Mouse (Mus musculus) midbrain, embryonic 15.5 days (tissue): ENCODE measurements around the gene Rnf2. TPM values are rescaled to one million over a fixed set of nuclear protein-coding genes. Genes with fewer than 3 reads are reported as not detected.

Experiments used
- ATAC-seq: fragments of 200-750 bp; cut with Nextera tagmentation; replicated peaks from 2 replicates; pipeline ENCODE4 v1.8.0; 2017; ENCODE audit warnings: moderate TSS enrichment
- H3K27ac ChIP-seq: fragments of 300-500 bp; sonication (generic); 2 replicates; pipeline ENCODE4 v1.5.1; 2015; ENCODE audit warnings: mild to moderate bottlenecking, inconsistent platforms
- H3K27me3 ChIP-seq: fragments of 300-500 bp; sonication (generic); replicated peaks from 2 replicates; pipeline ENCODE4 v1.6.1; 2015; ENCODE audit warnings: inconsistent platforms
- H3K36me3 ChIP-seq: fragments of 300-500 bp; sonication (generic); replicated peaks from 2 replicates; pipeline ENCODE4 v1.6.1; 2015; ENCODE audit warnings: inconsistent platforms
- H3K4me1 ChIP-seq: fragments of 300-500 bp; sonication (generic); 2 replicates; pipeline ENCODE4 v1.6.1; 2015; ENCODE audit warnings: inconsistent platforms
- H3K4me2 ChIP-seq: fragments of 300-500 bp; sonication (generic); 2 replicates; pipeline ENCODE4 v1.6.1; 2015; ENCODE audit warnings: inconsistent platforms, mild to moderate bottlenecking, moderate library complexity
- H3K4me3 ChIP-seq: fragments of 300-500 bp; sonication (generic); 2 replicates; pipeline ENCODE4 v1.5.1; 2015; ENCODE audit warnings: mild to moderate bottlenecking, inconsistent platforms
- H3K9ac ChIP-seq: fragments of 300-500 bp; sonication (generic); 2 replicates; pipeline ENCODE4 v1.6.1; 2015; ENCODE audit warnings: mild to moderate bottlenecking, inconsistent platforms
- H3K9me3 ChIP-seq: fragments of 300-500 bp; sonication (generic); 2 replicates; pipeline ENCODE4 v1.6.1; 2016; ENCODE audit warnings: inconsistent platforms
- WGBS: fragments of 180-500 bp; shearing (Covaris S2); methylation state at CpG from one replicate; pipeline ENCODE4 v1.1.7; 2015; ENCODE audit warnings: mixed read lengths; 5-methylcytosine and 5-hydroxymethylcytosine counted together
- polyA plus RNA-seq: library from polyadenylated mRNA; unstranded; fragments of >200 nt; fragmentation: Nextera tagmentation; extraction: Ambion mirVana; gene quantifications from 2 replicates; pipeline ENCODE4 v1.2.1, GENCODE M21; 2015

Rnf2 gene
- polyA plus RNA-seq = 113 and 115 TPM in 2 replicates

DNA sequence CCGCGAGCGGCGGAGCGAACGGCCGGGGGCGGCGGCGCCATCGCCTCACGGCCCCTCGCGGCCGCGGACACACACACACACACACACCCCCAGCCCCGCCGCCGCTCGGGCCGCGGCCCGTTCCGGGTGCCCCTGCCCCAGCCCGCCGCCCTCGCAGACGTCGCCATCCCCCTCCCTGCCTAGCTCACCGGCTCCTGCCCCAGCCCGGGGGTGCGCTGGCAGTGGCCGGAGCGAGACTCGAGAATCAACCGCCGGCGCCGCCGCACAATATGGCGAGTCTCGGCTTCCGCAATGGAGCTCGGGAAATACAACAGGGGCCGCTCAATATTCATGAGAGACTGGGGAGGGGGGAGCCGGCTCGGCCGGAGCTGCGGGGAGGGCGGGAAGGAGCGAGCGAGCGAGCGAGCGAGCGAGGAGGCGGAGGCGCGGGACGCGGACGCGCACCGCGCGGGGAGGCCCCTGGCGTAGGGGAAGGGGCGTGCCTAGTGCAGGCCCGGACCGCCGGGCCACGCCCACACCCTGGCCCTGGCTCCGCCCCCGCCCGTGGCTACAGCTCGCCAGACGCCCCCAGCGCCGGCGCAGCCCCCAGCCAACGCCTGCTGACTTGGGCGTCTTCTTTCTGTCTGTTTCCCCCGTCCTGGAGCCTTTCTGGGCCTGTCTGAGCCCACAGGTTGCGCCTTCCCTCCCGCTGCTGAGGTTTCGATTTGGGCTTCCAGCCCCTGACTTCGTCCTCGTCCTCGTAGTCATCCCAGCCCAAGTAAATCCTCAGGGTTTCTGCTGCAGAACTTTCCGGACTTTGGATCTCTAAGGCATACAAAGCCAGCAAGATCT lies at the start of gene Rnf2:
TSS of gene Rnf2 (minus strand) at position 425 of the 831 bp plus-strand sequence.
- Histone ChIP-seq H3K9me3 (no peaks in the 10 kb centered on the region), H3K4me2 (peak within 1 kb of the TSS; percentile 55), H3K27ac (peak within 1 kb of the TSS; percentile 87), H3K4me1 (peaks cover 20% of the 10 kb centered on the region), H3K27me3 (no peaks in the 10 kb centered on the region), H3K9ac (peak within 1 kb of the TSS; percentile 73), H3K4me3 (peak within 1 kb of the TSS; percentile 86), H3K36me3 (no peaks in the 10 kb centered on the region)
- ATAC-seq = peak; percentile 97
- under 1% methylated on average over 75 of the region's 90 CpGs for WGBS

- Histone ChIP-seq H3K4me1 (peaks cover 6% of the 10 kb centered on the region; the same call in 1 of the 2 replicates), H3K27ac (no peak overlapping the region), H3K36me3 (no peaks in the 10 kb centered on the region), H3K4me2 (no peak overlapping the region), H3K9me3 (no peaks in the 10 kb centered on the region), H3K4me3 (no peak overlapping the region), H3K9ac (no peak overlapping the region), H3K27me3 (no peaks in the 10 kb centered on the region)
- no peak for ATAC-seq
- 83% methylated on average over 7 of the region's 7 CpGs for WGBS
Observed at GRCm38 (mm10) chr1:151549794-151550193, 49.0 kb upstream of the Rnf2 start.

GRCm38 (mm10) chr1:151548896-151549610 lies 48.3 kb upstream of the Rnf2 start:
- no peak overlapping the region for H3K4me2 ChIP-seq
- H3K9me3 ChIP-seq = no peaks in the 10 kb centered on the region
- no peak overlapping the region for H3K9ac ChIP-seq
- no peak for ATAC-seq
- no peak overlapping the region for H3K27ac ChIP-seq
- 79% methylated on average over 8 of the region's 8 CpGs for WGBS
- H3K4me3 ChIP-seq = no peak overlapping the region
- H3K36me3 ChIP-seq = no peaks in the 10 kb centered on the region
- H3K4me1 ChIP-seq = peaks cover 6% of the 10 kb centered on the region; the same call in 1 of the 2 replicates
- H3K27me3 ChIP-seq = no peaks in the 10 kb centered on the region

DNA sequence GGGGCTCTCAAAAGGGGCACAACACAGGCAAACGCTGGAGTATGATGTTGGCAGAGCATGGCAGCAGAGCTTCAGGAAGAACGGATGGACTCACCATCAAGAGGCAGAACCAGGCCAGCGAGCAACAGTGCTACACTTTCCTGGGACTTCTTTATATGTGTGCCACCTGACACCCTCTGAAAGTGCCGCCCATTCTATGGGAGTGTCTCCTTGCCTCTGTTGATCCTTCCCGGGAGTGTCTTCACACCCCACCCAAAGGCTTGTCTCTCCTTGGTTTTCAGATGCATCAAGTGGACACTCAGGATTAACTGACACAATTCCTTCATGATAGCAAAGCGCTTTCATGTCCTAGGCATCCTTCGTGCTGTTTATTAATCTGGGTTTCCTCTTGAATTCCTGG lies 44.8 kb upstream of the Rnf2 start:
- no peak overlapping the region for H3K4me2 ChIP-seq
- no peak overlapping the region for H3K4me3 ChIP-seq
- H3K27ac ChIP-seq = no peak overlapping the region
- no peak overlapping the region for H3K9ac ChIP-seq
- H3K4me1 ChIP-seq = no peaks in the 10 kb centered on the region
- H3K27me3 ChIP-seq = no peaks in the 10 kb centered on the region
- H3K36me3 ChIP-seq = no peaks in the 10 kb centered on the region
- WGBS = 87% methylated on average over 7 of the region's 7 CpGs
- no peaks in the 10 kb centered on the region for H3K9me3 ChIP-seq
- ATAC-seq = no peak

DNA sequence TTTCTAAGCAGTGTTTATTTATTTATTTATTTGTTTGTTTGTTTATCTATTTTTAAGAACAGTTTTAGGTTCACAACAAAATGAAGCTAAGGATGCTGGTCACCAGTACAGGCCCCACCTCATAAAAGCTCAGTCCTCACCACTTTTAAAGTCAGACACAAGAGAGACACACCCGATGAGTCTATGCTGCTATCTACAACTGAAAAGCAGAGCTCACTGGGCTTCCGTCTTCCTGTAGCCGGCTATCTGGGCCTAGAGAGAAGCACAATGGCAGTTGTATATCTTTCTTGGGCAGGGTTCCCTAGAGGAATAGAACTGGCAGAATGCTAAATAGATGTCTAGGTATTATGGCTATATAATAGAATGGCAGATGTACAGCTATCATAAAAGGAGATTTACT lies 43.8 kb upstream of the Rnf2 start:
- ATAC-seq = no peak
- Histone ChIP-seq H3K9ac (no peak overlapping the region), H3K27me3 (no peaks in the 10 kb centered on the region), H3K4me2 (no peak overlapping the region), H3K4me1 (no peaks in the 10 kb centered on the region), H3K4me3 (no peak overlapping the region), H3K36me3 (no peaks in the 10 kb centered on the region), H3K27ac (no peak overlapping the region), H3K9me3 (no peaks in the 10 kb centered on the region)
- 88% methylated on average over 3 of the region's 3 CpGs for WGBS

DNA sequence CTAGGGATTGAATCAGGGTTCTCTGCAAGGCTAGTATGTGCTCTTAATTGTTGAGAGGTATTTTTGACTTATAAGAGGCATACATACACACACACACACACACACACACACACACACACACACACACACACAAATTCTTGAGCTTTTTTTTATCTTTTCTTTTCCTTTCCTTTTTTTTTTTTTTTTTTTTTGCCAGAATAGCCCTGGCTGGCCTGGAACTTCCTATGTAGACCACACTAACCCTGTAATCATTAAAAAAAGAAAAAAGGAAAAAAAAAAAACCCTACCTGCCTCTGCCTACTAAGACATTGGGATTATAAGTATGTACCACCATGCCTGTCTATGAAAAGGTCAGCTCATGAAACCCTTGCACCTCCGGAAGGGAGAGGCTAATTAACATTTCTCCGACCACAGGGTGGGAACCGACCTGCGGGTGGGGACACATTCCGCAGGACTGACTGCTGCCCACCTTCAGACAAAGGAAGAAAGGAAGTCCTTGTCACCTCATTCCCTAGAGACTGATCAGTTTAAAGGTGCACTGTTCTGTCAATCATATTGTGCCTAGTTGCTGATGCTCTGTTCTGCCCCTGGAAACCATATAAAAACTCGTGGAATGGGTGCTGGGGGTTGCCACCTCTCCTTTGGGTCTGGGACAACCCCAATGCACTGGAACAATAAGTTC lies 43.2 kb upstream of the Rnf2 start:
- H3K9ac ChIP-seq = no peak overlapping the region
- H3K4me1 ChIP-seq = no peaks in the 10 kb centered on the region
- 79% methylated on average over 6 of the region's 6 CpGs for WGBS
- H3K27me3 ChIP-seq = no peaks in the 10 kb centered on the region
- no peak overlapping the region for H3K4me2 ChIP-seq
- no peaks in the 10 kb centered on the region for H3K9me3 ChIP-seq
- H3K36me3 ChIP-seq = no peaks in the 10 kb centered on the region
- H3K27ac ChIP-seq = no peak overlapping the region
- H3K4me3 ChIP-seq = no peak overlapping the region
- ATAC-seq = no peak

GRCm38 (mm10) chr1:151526701-151527100 lies 25.9 kb upstream of the Rnf2 start:
- ATAC-seq = no peak
- Histone ChIP-seq H3K9me3 (no peaks in the 10 kb centered on the region), H3K9ac (no peak overlapping the region), H3K36me3 (no peaks in the 10 kb centered on the region), H3K27ac (no peak overlapping the region), H3K4me1 (no peaks in the 10 kb centered on the region), H3K4me3 (no peak overlapping the region), H3K27me3 (no peaks in the 10 kb centered on the region), H3K4me2 (no peak overlapping the region)
- WGBS = 43% methylated on average over 3 of the region's 3 CpGs

GRCm38 (mm10) chr1:151517571-151518250 lies 17.0 kb upstream of the Rnf2 start:
- H3K4me2 ChIP-seq = no peak overlapping the region
- H3K27me3 ChIP-seq = no peaks in the 10 kb centered on the region
- H3K4me1 ChIP-seq = no peaks in the 10 kb centered on the region
- no peak overlapping the region for H3K9ac ChIP-seq
- H3K9me3 ChIP-seq = no peaks in the 10 kb centered on the region
- 80% methylated on average over 12 of the region's 15 CpGs for WGBS
- H3K36me3 ChIP-seq = no peaks in the 10 kb centered on the region
- no peak for ATAC-seq
- H3K4me3 ChIP-seq = no peak overlapping the region
- no peak overlapping the region for H3K27ac ChIP-seq

DNA sequence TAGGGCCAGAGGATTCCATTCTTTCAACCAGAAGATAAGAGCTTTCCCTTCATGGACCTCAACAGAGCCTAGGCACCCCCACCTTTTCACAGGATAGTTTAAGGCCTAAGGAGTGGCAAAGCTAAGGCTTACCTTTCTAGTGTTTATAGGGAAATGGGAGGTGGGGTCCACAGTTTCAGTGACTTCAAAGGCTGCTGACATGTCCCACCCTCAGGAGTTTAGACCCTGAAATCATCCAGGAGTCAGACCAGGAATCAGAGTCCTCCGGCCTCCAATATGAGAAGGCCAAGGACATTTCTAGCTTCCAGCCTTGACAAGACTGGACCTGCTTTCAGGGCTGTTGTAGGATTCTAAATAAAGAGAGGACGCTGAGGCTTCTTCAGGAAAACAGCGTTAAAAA lies 16.1 kb upstream of the Rnf2 start:
- Histone ChIP-seq H3K9ac (no peak overlapping the region), H3K4me3 (no peak overlapping the region), H3K36me3 (no peaks in the 10 kb centered on the region), H3K9me3 (no peaks in the 10 kb centered on the region), H3K27ac (no peak overlapping the region), H3K27me3 (no peaks in the 10 kb centered on the region), H3K4me1 (no peaks in the 10 kb centered on the region), H3K4me2 (no peak overlapping the region)
- ATAC-seq = no peak
- WGBS = 97% methylated on average over 3 of the region's 3 CpGs

DNA sequence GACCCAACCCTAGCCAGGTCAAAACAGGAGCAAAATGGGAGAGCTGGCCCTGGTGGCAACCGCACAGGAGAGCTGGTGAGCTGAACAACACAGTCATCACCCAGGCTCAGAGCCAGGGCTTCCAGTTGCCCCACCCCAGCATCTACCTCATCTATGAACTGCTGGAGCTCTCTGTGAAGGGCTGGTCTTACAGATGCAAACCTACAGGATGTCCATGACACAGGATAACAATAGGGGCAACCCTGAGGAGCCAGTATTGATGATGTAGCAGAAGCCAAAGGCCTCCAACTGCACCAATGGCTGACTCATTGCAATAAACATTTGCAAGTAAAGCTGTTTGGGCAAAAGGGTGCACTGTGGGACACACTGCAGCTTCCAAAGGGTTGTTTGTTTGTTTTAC lies 15.0 kb upstream of the Rnf2 start:
- Histone ChIP-seq H3K36me3 (no peaks in the 10 kb centered on the region), H3K9me3 (no peaks in the 10 kb centered on the region), H3K4me3 (no peak overlapping the region), H3K9ac (no peak overlapping the region), H3K4me2 (no peak overlapping the region), H3K27me3 (no peaks in the 10 kb centered on the region), H3K4me1 (no peaks in the 10 kb centered on the region), H3K27ac (no peak overlapping the region)
- no peak for ATAC-seq
- WGBS = 75% methylated on average over 1 of the region's 1 CpGs

GRCm38 (mm10) chr1:151514119-151514518 lies 13.4 kb upstream of the Rnf2 start:
- Histone ChIP-seq H3K4me2 (no peak overlapping the region), H3K4me3 (no peak overlapping the region), H3K9me3 (no peaks in the 10 kb centered on the region), H3K36me3 (no peaks in the 10 kb centered on the region), H3K27ac (no peak overlapping the region), H3K9ac (no peak overlapping the region), H3K27me3 (no peaks in the 10 kb centered on the region), H3K4me1 (no peaks in the 10 kb centered on the region)
- 88% methylated on average over 4 of the region's 4 CpGs for WGBS
- no peak for ATAC-seq

GRCm38 (mm10) chr1:151510811-151511210 lies 10.1 kb upstream of the Rnf2 start:
- Histone ChIP-seq H3K4me3 (no peak overlapping the region), H3K4me2 (no peak overlapping the region), H3K27ac (no peak overlapping the region), H3K36me3 (no peaks in the 10 kb centered on the region), H3K9ac (no peak overlapping the region), H3K27me3 (no peaks in the 10 kb centered on the region), H3K9me3 (no peaks in the 10 kb centered on the region), H3K4me1 (no peaks in the 10 kb centered on the region)
- no peak for ATAC-seq
- 60% methylated on average over 4 of the region's 4 CpGs for WGBS
